Mouse (Mus musculus): Measurements from ENCODE around the gene Arglu1. TPM values are rescaled to one million over a fixed set of nuclear protein-coding genes. Genes with fewer than 3 reads are reported as not detected.

Arglu1 gene
- 143 and 162 TPM in 2 replicates for polyA plus RNA-seq (2012; rRNA removed)

DNA sequence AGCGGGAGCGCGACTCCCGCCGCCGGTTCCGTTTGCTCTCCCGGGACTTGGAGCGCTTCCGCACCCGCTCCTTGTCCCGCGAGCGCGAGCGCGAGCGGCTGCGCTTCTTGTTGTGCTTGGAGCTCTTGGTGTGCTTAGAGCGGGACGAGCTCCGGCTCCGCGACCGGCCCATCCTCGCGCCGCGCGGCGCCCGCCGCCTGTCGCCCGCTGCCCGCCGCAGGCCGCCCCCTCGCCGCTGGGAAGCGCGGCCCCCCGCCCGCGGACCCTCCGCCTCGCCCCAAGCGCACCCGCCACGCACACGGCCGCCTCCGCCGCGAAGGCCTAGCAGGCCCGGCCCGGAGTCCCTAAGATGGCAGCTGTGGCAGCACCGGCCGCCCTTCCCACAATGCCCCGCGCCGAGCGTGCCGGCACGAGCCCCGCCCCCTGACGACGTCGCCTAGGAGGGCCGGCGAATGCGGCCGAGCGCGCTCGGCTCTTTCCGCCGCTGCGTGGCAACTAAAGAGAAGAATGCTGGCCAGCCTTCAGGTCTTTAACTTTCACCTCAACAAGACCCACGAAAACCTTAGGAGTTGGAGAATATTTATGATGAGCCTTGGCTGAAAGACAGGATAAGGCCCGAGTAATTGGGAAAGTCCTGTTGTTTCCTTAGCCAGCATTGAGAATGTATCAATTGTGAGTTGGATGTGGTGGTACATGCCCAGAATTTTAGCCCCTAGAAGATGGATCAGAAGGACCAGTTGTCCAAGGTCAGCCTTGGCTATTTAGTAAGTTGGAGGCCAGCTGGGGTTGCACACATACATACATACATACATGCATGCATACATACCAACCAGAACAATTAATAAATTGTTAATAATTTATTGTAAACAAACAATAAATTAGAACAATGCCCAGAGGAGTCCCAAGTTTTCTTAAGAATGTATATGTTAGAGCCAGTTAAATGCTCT, at the start of gene Arglu1:
Gene Arglu1, minus strand, starts transcription at position 376 of the 947 bp plus-strand sequence.
- Histone ChIP-seq H3K4me1 (ENCODE audit: control insufficient read depth, insufficient read depth, low read length) (peaks cover 18% of the 10 kb centered on the region), H3K4me3 (ENCODE audit: insufficient read depth, low read length) (peak within 1 kb of the TSS; percentile 91), H3K27ac (ENCODE audit: insufficient read depth, low read length) (no peak within 1 kb of the TSS; the same call in none of the 2 replicates)
- TF ChIP-seq POLR2A (IDR thresholded peaks at IDR 0.05; ENCODE audit: extremely low read depth, insufficient read depth, low read length) (peak; percentile 76; the same call in 1 of the 2 replicates), CTCF (IDR thresholded peaks at IDR 0.05; ENCODE audit: extremely low read depth, insufficient read depth, low read length) (no peak)

DNA sequence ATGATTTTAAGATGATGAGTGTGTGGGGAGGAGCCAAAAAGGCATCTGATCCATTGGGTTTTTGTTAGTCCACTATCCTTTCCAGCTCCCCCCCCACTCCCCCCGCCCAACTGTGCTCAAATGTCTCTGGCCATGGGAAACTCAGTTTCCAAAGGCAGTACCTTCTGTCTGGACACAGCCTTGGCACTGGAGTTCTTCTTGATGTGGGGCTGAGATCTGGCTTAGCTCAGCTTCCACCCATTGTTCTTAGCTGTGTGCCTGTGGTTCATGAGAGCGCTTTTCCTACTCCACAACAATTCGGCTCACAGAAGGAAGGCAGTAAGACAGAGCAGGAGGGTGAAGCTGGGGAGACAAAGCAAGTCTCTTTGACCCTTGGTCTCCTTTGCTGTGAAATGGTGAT, 47.0 kb upstream of the Arglu1 start:
- Histone ChIP-seq H3K4me3 (ENCODE audit: insufficient read depth, low read length) (no peak overlapping the region), H3K27ac (ENCODE audit: insufficient read depth, low read length) (no peak overlapping the region), H3K4me1 (ENCODE audit: control insufficient read depth, insufficient read depth, low read length) (no peaks in the 10 kb centered on the region)
- TF ChIP-seq CTCF (IDR thresholded peaks at IDR 0.05; ENCODE audit: extremely low read depth, insufficient read depth, low read length) (no peak), POLR2A (IDR thresholded peaks at IDR 0.05; ENCODE audit: extremely low read depth, insufficient read depth, low read length) (no peak)

DNA sequence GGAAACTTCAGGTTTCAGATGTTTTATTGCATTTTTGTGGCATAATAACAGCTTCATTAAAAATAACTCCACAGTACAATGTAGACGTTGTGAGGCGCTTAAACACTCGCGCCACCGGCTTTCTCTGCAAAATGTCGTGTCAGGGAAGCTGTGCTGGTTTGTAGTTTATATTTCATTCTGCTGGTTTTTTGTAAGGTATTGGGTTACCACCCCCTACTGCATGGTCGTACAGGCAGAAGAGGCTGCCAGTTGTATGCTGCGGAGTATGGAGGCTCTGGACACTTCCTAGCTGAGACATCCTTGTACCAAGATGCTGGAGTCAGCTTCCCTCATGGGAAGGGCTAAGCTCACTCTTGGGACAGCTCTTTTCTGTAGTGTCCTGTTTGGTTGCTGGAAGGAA, 46.5 kb upstream of the Arglu1 start:
- no peaks in the 10 kb centered on the region for H3K4me1 ChIP-seq (ENCODE audit: control insufficient read depth, insufficient read depth, low read length)

DNA sequence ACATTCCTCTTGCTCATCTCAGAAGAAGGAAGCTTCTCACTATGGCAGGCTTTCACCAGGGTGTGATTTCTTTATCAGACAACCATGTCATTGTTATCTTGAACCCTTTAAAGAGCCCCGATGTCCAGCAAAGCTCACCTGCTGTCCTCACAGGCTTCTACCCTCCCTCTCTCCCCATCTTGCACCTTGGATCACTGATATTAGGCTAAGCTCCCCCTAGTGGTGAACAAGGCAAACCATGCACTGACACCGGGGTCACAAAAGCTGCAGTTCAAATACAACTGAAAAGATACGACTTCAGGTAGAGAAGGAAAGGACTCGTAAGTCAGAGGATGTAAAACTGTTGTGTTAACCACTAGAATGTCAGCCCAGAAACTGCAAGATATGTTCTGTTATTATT, 43.5 kb upstream of the Arglu1 start:
- H3K4me3 ChIP-seq (ENCODE audit: insufficient read depth, low read length), result no peak overlapping the region
- no peak for TF ChIP-seq POLR2A (IDR thresholded peaks at IDR 0.05; ENCODE audit: extremely low read depth, insufficient read depth, low read length)
- TF ChIP-seq CTCF (IDR thresholded peaks at IDR 0.05; ENCODE audit: extremely low read depth, insufficient read depth, low read length), result peak; percentile 50
- H3K4me1 ChIP-seq (ENCODE audit: control insufficient read depth, insufficient read depth, low read length), result no peaks in the 10 kb centered on the region
- no peak overlapping the region for H3K27ac ChIP-seq (ENCODE audit: insufficient read depth, low read length)

More for the DNA sequence above, 46.5 kb upstream of the Arglu1 start:
- Histone ChIP-seq H3K4me3 (ENCODE audit: insufficient read depth, low read length) (no peak overlapping the region), H3K27ac (ENCODE audit: insufficient read depth, low read length) (no peak overlapping the region)
- no peak for TF ChIP-seq CTCF (IDR thresholded peaks at IDR 0.05; ENCODE audit: extremely low read depth, insufficient read depth, low read length)
- no peak for TF ChIP-seq POLR2A (IDR thresholded peaks at IDR 0.05; ENCODE audit: extremely low read depth, insufficient read depth, low read length)

DNA sequence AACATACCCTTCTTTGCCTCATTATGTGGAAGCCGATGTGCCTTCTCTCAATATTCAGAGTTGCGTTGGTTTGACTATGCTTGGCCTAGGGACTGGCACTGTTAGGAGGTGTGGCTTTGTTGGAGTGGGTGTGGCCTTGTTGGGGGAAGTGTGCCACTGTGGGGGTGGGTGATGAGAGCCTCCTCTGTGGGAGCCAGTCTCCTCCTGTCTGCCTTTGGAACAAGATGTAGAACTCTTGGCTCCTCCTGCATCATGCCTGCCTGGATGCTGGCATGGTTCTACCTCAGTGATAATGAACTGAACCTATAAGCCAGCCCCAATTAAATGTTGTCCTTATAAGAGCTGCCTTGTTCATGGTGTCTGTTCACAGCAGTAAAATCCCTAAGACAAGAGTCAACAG, 38.3 kb upstream of the Arglu1 start:
- Histone ChIP-seq H3K4me1 (ENCODE audit: control insufficient read depth, insufficient read depth, low read length) (no peaks in the 10 kb centered on the region), H3K27ac (ENCODE audit: insufficient read depth, low read length) (no peak overlapping the region), H3K4me3 (ENCODE audit: insufficient read depth, low read length) (no peak overlapping the region)
- no peak for TF ChIP-seq POLR2A (IDR thresholded peaks at IDR 0.05; ENCODE audit: extremely low read depth, insufficient read depth, low read length)
- TF ChIP-seq CTCF (IDR thresholded peaks at IDR 0.05; ENCODE audit: extremely low read depth, insufficient read depth, low read length), result no peak

DNA sequence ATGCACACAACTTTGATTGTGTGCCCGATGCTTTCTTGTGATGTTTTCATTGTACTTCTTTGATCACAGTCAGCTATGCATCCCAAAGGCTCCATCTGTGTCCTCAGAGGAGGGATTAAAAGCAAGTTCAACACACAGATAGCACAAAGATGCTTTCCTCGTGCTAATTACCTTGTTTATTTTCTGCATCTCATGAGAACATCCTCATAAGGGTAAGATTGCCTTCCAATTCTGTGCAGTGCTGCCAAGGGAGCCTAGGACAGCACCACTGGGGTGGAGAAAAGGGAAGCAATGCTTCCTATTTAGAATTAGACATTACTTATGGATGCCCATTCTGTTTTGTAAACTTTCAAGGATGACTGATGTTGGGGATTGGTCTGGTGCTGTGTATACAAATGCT, 36.2 kb upstream of the Arglu1 start:
- Histone ChIP-seq H3K27ac (ENCODE audit: insufficient read depth, low read length) (no peak overlapping the region), H3K4me3 (ENCODE audit: insufficient read depth, low read length) (no peak overlapping the region), H3K4me1 (ENCODE audit: control insufficient read depth, insufficient read depth, low read length) (no peaks in the 10 kb centered on the region)
- no peak for TF ChIP-seq POLR2A (IDR thresholded peaks at IDR 0.05; ENCODE audit: extremely low read depth, insufficient read depth, low read length)
- no peak for TF ChIP-seq CTCF (IDR thresholded peaks at IDR 0.05; ENCODE audit: extremely low read depth, insufficient read depth, low read length)

DNA sequence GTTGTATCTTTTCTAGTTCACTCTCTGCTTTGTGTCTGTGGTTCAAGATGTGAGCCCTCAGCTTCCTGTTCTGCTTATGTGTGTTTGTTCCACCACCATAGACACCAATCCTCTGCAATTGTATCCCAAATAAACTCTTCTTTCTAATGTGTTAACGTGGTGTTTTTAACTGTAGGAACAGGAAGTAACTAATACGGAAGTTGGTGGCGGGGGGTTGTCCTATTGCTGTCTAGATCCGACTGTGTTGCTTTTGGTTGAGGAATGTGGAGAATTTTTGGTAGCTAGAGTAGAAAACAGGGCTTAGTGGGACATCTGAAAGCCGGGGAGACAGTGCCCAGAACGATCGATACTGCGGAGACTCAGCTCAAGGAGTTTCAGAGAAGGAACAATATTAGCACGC, 14.5 kb upstream of the Arglu1 start:
- Histone ChIP-seq H3K4me3 (ENCODE audit: insufficient read depth, low read length) (no peak overlapping the region), H3K4me1 (ENCODE audit: control insufficient read depth, insufficient read depth, low read length) (no peaks in the 10 kb centered on the region), H3K27ac (ENCODE audit: insufficient read depth, low read length) (no peak overlapping the region)
- no peak for TF ChIP-seq CTCF (IDR thresholded peaks at IDR 0.05; ENCODE audit: extremely low read depth, insufficient read depth, low read length)
- no peak for TF ChIP-seq POLR2A (IDR thresholded peaks at IDR 0.05; ENCODE audit: extremely low read depth, insufficient read depth, low read length)

DNA sequence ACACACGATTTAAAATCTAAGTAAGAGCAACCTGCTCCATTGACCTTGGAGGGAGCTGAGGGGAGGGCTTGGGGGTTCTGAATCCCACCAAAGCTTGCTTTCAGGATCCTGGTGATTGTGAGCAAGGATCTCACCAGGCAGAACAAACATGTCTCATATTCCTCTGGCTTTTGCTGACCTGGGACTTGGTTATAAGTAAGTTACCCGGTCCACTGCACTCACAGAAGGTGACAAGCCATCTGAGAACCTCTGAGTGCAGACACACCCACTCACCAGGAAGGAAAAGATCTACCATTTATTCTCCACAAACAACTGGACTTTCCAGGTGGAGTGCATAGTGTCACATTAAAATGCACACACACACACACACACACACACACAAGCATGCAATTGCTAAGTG, 13.3 kb upstream of the Arglu1 start:
- Histone ChIP-seq H3K27ac (ENCODE audit: insufficient read depth, low read length) (no peak overlapping the region), H3K4me1 (ENCODE audit: control insufficient read depth, insufficient read depth, low read length) (no peaks in the 10 kb centered on the region), H3K4me3 (ENCODE audit: insufficient read depth, low read length) (no peak overlapping the region)
- no peak for TF ChIP-seq POLR2A (IDR thresholded peaks at IDR 0.05; ENCODE audit: extremely low read depth, insufficient read depth, low read length)
- no peak for TF ChIP-seq CTCF (IDR thresholded peaks at IDR 0.05; ENCODE audit: extremely low read depth, insufficient read depth, low read length)

DNA sequence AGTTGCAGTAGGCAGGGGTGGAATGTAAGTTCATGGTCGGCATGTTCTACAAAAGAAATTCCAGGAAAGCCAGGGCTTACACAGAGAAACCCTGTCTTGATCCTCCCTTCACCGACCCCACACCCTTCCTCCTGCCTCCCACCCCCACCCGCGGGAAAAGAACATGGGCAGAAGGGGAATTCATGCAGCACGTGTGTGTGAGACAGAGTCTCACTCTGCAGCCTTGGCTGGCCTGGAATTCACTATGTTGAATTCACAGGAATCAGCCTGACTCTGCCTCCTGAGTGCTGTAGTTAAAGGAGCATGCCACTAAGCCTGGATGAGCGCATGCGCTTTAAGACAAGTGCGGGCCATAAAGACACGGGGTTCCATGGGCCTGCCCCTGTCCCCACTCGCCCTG, 10.5 kb upstream of the Arglu1 start:
- Histone ChIP-seq H3K4me3 (ENCODE audit: insufficient read depth, low read length) (no peak overlapping the region), H3K27ac (ENCODE audit: insufficient read depth, low read length) (no peak overlapping the region), H3K4me1 (ENCODE audit: control insufficient read depth, insufficient read depth, low read length) (no peaks in the 10 kb centered on the region)
- TF ChIP-seq CTCF (IDR thresholded peaks at IDR 0.05; ENCODE audit: extremely low read depth, insufficient read depth, low read length) (no peak), POLR2A (IDR thresholded peaks at IDR 0.05; ENCODE audit: extremely low read depth, insufficient read depth, low read length) (no peak)

DNA sequence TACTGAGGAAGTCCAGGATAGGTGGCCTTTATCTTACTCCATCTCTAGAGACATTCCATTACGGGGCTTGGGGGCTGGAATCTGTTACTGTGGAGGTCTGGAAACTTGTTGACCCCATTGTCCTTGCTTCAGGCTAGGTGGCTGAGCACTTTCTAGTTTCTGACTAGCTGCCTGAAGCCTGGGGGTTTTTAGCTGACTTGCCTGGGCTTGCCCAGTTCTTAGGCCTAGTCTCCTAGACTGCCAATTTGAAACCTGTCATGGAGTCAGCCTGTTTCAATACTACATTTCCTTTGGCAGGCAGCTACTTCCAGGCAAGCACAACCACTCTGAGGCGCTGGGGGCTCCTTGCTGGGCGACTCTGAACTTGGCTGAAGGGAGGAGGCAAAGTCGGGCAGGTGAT, 9.9 kb upstream of the Arglu1 start:
- TF ChIP-seq POLR2A (IDR thresholded peaks at IDR 0.05; ENCODE audit: extremely low read depth, insufficient read depth, low read length), result no peak
- H3K4me1 ChIP-seq (ENCODE audit: control insufficient read depth, insufficient read depth, low read length), result no peaks in the 10 kb centered on the region
- H3K4me3 ChIP-seq (ENCODE audit: insufficient read depth, low read length), result no peak overlapping the region
- no peak overlapping the region for H3K27ac ChIP-seq (ENCODE audit: insufficient read depth, low read length)

Measured in cortical plate, adult 2 months (tissue).